Mouse (Mus musculus) heart, postnatal 0 days (tissue): Measurements from ENCODE around the gene Slc17a8. TPM values are rescaled to one million over a fixed set of nuclear protein-coding genes. Genes with fewer than 3 reads are reported as not detected.
A peak's percentile ranks its signal among the peaks of the same experiment; 100 is the strongest.

Experiments used
- ATAC-seq: fragments of 200-750 bp; cut with Nextera tagmentation; 2 replicates; pipeline ENCODE4 v1.8.0; 2017; ENCODE audit warnings: low read depth, moderate number of reproducible peaks, moderate library complexity; ENCODE audit not compliant: insufficient read depth
- DNase-seq: peaks from one replicate; pipeline ENCODE4 v3.0.0-alpha.2; 2016; ENCODE audit warnings: low spot score
- H3K27ac ChIP-seq: fragments of 300-500 bp; sonication (generic); 2 replicates; pipeline ENCODE4 v1.5.1; 2014; ENCODE audit warnings: low read depth, mild to moderate bottlenecking
- H3K27me3 ChIP-seq: fragments of 300-500 bp; sonication (generic); 2 replicates; pipeline ENCODE4 v1.6.1; 2014; ENCODE audit warnings: low read length, mixed read lengths; ENCODE audit not compliant: control insufficient read depth, insufficient read depth
- H3K36me3 ChIP-seq: fragments of 300-500 bp; sonication (generic); replicated peaks from 2 replicates; pipeline ENCODE4 v1.6.1; 2014; ENCODE audit warnings: low read length, mixed read lengths; ENCODE audit not compliant: control insufficient read depth, insufficient read depth
- H3K4me1 ChIP-seq: fragments of 300-500 bp; sonication (generic); 2 replicates; pipeline ENCODE4 v1.6.1; 2014; ENCODE audit warnings: antibody characterized with exemption; ENCODE audit not compliant: control insufficient read depth, insufficient read depth
- H3K4me2 ChIP-seq: fragments of 300-500 bp; sonication (generic); 2 replicates; pipeline ENCODE4 v1.6.1; 2014; ENCODE audit warnings: low read depth, mild to moderate bottlenecking, low read length, moderate library complexity
- H3K4me3 ChIP-seq: fragments of 300-500 bp; sonication (generic); 2 replicates; pipeline ENCODE4 v1.5.1; 2014; ENCODE audit warnings: low read depth, low read length
- H3K9ac ChIP-seq: fragments of 300-500 bp; sonication (generic); replicated peaks from 2 replicates; pipeline ENCODE4 v1.6.1; 2014; ENCODE audit warnings: low read depth, low read length, mixed read lengths
- H3K9me3 ChIP-seq: fragments of 300-500 bp; sonication (generic); replicated peaks from 2 replicates; pipeline ENCODE4 v1.6.1; 2016; ENCODE audit warnings: low read length; ENCODE audit not compliant: control insufficient read depth
- CTCF ChIP-seq: IDR thresholded peaks from 2 replicates; pipeline ENCODE4 v1.5.1; 2016; ENCODE audit warnings: antibody characterized with exemption, control low read depth, low read depth
- EP300 ChIP-seq: IDR thresholded peaks from 2 replicates; pipeline ENCODE4 v1.6.1; 2016; ENCODE audit warnings: antibody characterized with exemption, low read depth
- WGBS: fragments of 180-500 bp; shearing (Covaris S2); extraction: QIAGEN DNeasy Blood & Tissue Kit; methylation state at CpG from one replicate; pipeline ENCODE4 v1.1.7; 2014; 5-methylcytosine and 5-hydroxymethylcytosine counted together
- polyA plus RNA-seq: library from polyadenylated mRNA; unstranded; fragments of >200 nt; fragmentation: Nextera tagmentation; extraction: Ambion mirVana; gene quantifications from 2 replicates; pipeline ENCODE4 v1.2.1, GENCODE M21; 2015
- total RNA-seq: library from RNA; depleted of rRNA; stranded (reverse); fragments of >200 nt; gene quantifications from 2 replicates; pipeline ENCODE4 v1.2.3, GENCODE M21; 2014; ENCODE audit warnings: low replicate concordance

Slc17a8 gene
- total and polyA plus RNA-seq, 2 experiments from 2014 or later: not detected

GRCm38 (mm10) chr10:89633121-89633520 is 12.1 kb upstream of the Slc17a8 start:
- Histone ChIP-seq H3K4me2 (no peak overlapping the region), H3K9me3 (no peaks in the 10 kb centered on the region), H3K4me1 (no peaks in the 10 kb centered on the region), H3K9ac (no peak overlapping the region), H3K27me3 (no peaks in the 10 kb centered on the region), H3K27ac (no peak overlapping the region), H3K36me3 (no peaks in the 10 kb centered on the region), H3K4me3 (no peak overlapping the region)
- 71% methylated on average over 4 of the region's 4 CpGs for WGBS
- TF ChIP-seq CTCF (no peak), EP300 (no peak)
- ATAC-seq (no peak), DNase-seq (no peak)

- WGBS: 57% methylated on average over 5 of the region's 5 CpGs
These were observed 10.8 kb upstream of the Slc17a8 start for GRCm38 (mm10) chr10:89631831-89632230.

GRCm38 (mm10) chr10:89630564-89630963 is 9.5 kb upstream of the Slc17a8 start:
- Histone ChIP-seq H3K36me3 (no peaks in the 10 kb centered on the region), H3K27ac (no peak overlapping the region), H3K9ac (no peak overlapping the region), H3K4me2 (no peak overlapping the region), H3K27me3 (no peaks in the 10 kb centered on the region), H3K4me3 (no peak overlapping the region), H3K4me1 (no peaks in the 10 kb centered on the region), H3K9me3 (no peaks in the 10 kb centered on the region)
- WGBS: 88% methylated on average over 1 of the region's 1 CpGs
- no peak for TF ChIP-seq EP300
- no peak for TF ChIP-seq CTCF
- DNase-seq: no peak
- no peak for ATAC-seq

More at GRCm38 (mm10) chr10:89631831-89632230, 10.8 kb upstream of the Slc17a8 start:
- no peak overlapping the region for H3K27ac ChIP-seq
- no peak overlapping the region for H3K4me3 ChIP-seq
- no peaks in the 10 kb centered on the region for H3K27me3 ChIP-seq
- no peaks in the 10 kb centered on the region for H3K9me3 ChIP-seq
- no peak for ATAC-seq
- no peak overlapping the region for H3K9ac ChIP-seq
- no peak for DNase-seq
- no peaks in the 10 kb centered on the region for H3K4me1 ChIP-seq
- no peak overlapping the region for H3K4me2 ChIP-seq
- TF ChIP-seq CTCF: no peak
- no peak for TF ChIP-seq EP300
- no peaks in the 10 kb centered on the region for H3K36me3 ChIP-seq

- Histone ChIP-seq H3K27me3 (no peaks in the 10 kb centered on the region), H3K27ac (no peak overlapping the region), H3K4me2 (no peak overlapping the region), H3K9ac (no peak overlapping the region), H3K4me3 (no peak overlapping the region), H3K4me1 (no peaks in the 10 kb centered on the region), H3K36me3 (no peaks in the 10 kb centered on the region), H3K9me3 (no peaks in the 10 kb centered on the region)
- peak; percentile 75 for DNase-seq
- peak; percentile 51; the same call in 1 of the 2 replicates for ATAC-seq
- WGBS: 33% methylated on average over 3 of the region's 3 CpGs
- TF ChIP-seq EP300 (no peak), CTCF (peak; percentile 81)
These were observed 9.0 kb upstream of the Slc17a8 start for GRCm38 (mm10) chr10:89630052-89630451.

- DNase-seq (no peak), ATAC-seq (no peak)
- H3K4me2 ChIP-seq: no peak overlapping the region
- no peaks in the 10 kb centered on the region for H3K4me1 ChIP-seq
- H3K36me3 ChIP-seq: no peaks in the 10 kb centered on the region
- no peak overlapping the region for H3K9ac ChIP-seq
- TF ChIP-seq CTCF (no peak), EP300 (no peak)
- H3K4me3 ChIP-seq: no peak overlapping the region
- H3K27ac ChIP-seq: no peak overlapping the region
- 81% methylated on average over 2 of the region's 2 CpGs for WGBS
- H3K9me3 ChIP-seq: no peaks in the 10 kb centered on the region
- 0 out of 2 replicates have a peak, but pooled peaks cover 3% of the 10 kb centered on the region for H3K27me3 ChIP-seq
These were observed 5.7 kb upstream of the Slc17a8 start for GRCm38 (mm10) chr10:89626714-89627113.

- 75% methylated on average over 2 of the region's 2 CpGs for WGBS
- no peaks in the 10 kb centered on the region for H3K36me3 ChIP-seq
- DNase-seq: no peak
- no peaks in the 10 kb centered on the region for H3K9me3 ChIP-seq
- H3K4me1 ChIP-seq: no peaks in the 10 kb centered on the region
- no peak overlapping the region for H3K9ac ChIP-seq
- H3K27me3 ChIP-seq: 0 out of 2 replicates have a peak, but pooled peaks cover 3% of the 10 kb centered on the region
- H3K27ac ChIP-seq: no peak overlapping the region
- no peak for ATAC-seq
- no peak overlapping the region for H3K4me3 ChIP-seq
- TF ChIP-seq EP300: no peak
- TF ChIP-seq CTCF: no peak
- no peak overlapping the region for H3K4me2 ChIP-seq
These were observed 3.1 kb upstream of the Slc17a8 start for GRCm38 (mm10) chr10:89624196-89624595.
